Mouse (Mus musculus) liver, postnatal 0 days (tissue): Measurements from ENCODE around the gene Galnt14. TPM values are rescaled to one million over a fixed set of nuclear protein-coding genes. Genes with fewer than 3 reads are reported as not detected.

Source experiments
- ATAC-seq: fragments of 200-750 bp; cut with Nextera tagmentation; 2 replicates; pipeline ENCODE4 v1.8.0; 2017; ENCODE audit warnings: mild to moderate bottlenecking, moderate library complexity
- DNase-seq: peaks from one replicate; pipeline ENCODE4 v3.0.0-alpha.2; 2016
- H3K27ac ChIP-seq: fragments of 300-500 bp; sonication (generic); 2 replicates; pipeline ENCODE4 v1.5.1; 2014; ENCODE audit warnings: antibody characterized with exemption, moderate library complexity, mild to moderate bottlenecking, low read depth
- H3K27me3 ChIP-seq: fragments of 300-500 bp; sonication (generic); 2 replicates; pipeline ENCODE4 v1.6.1; 2014; ENCODE audit warnings: low read length, control low read depth, mixed read lengths; ENCODE audit not compliant: insufficient read depth
- H3K36me3 ChIP-seq: fragments of 300-500 bp; sonication (generic); replicated peaks from 2 replicates; pipeline ENCODE4 v1.6.1; 2014; ENCODE audit warnings: mild to moderate bottlenecking, control low read depth, low read length, moderate library complexity, mixed read lengths; ENCODE audit not compliant: insufficient read depth
- H3K4me1 ChIP-seq: fragments of 300-500 bp; sonication (generic); 2 replicates; pipeline ENCODE4 v1.6.1; 2014; ENCODE audit warnings: antibody characterized with exemption, mild to moderate bottlenecking, control low read depth; ENCODE audit not compliant: insufficient read depth
- H3K4me2 ChIP-seq: fragments of 300-500 bp; sonication (generic); 2 replicates; pipeline ENCODE4 v1.6.1; 2014; ENCODE audit warnings: low read depth, mild to moderate bottlenecking, low read length, moderate library complexity, mixed read lengths
- H3K4me3 ChIP-seq: fragments of 300-500 bp; sonication (generic); 2 replicates; pipeline ENCODE4 v1.5.1; 2014; ENCODE audit warnings: low read depth, low read length
- H3K9ac ChIP-seq: fragments of 300-500 bp; sonication (generic); replicated peaks from 2 replicates; pipeline ENCODE4 v1.6.1; 2014; ENCODE audit warnings: mild to moderate bottlenecking, moderate library complexity
- H3K9me3 ChIP-seq: fragments of 300-500 bp; sonication (generic); 2 replicates; pipeline ENCODE4 v1.6.1; 2016; ENCODE audit warnings: mild to moderate bottlenecking, control low read depth, low read length, mixed read lengths
- CTCF ChIP-seq: sonication (generic); IDR thresholded peaks from 2 replicates; pipeline ENCODE4 v1.5.1; 2016; ENCODE audit warnings: antibody characterized with exemption, low read depth
- EP300 ChIP-seq: IDR thresholded peaks from 2 replicates; pipeline ENCODE4 v1.6.1; 2016; ENCODE audit warnings: antibody characterized with exemption, low read depth, mild to moderate bottlenecking
- WGBS: fragments of 180-500 bp; shearing (Covaris S2); extraction: QIAGEN DNeasy Blood & Tissue Kit; methylation state at CpG from one replicate; pipeline ENCODE4 v1.1.7; 2014; ENCODE audit not compliant: insufficient replicate concordance; 5-methylcytosine and 5-hydroxymethylcytosine counted together
- polyA plus RNA-seq: library from polyadenylated mRNA; unstranded; fragments of >200 nt; fragmentation: Nextera tagmentation; extraction: Ambion mirVana; gene quantifications from 2 replicates; pipeline ENCODE4 v1.2.1, GENCODE M21; 2015

The Galnt14 gene
- polyA plus RNA-seq, 1 experiment from 2014 or later = 0.08 TPM

DNA sequence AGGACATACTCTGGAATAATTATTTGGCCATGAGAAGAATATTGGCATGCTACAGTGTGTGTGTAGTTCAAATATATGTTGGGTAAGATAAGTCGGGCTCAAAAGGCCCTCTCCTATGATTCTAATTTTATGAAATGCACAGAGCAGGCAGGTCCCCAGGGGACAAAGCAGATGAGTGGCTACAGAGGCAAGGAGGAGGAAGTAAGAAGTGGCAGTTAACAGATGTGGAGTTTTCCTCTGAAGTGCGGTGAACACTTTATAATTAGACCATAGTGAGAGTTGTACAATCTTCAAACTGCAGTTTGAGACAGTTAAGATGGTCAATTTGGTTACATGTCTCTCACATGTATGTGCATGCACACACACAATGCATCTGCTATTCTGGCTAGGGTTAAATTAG is 178.4 kb downstream of the Galnt14 start:
- WGBS = 35% methylated on average over 2 of the region's 2 CpGs
- TF ChIP-seq CTCF (no peak), EP300 (peak; percentile 64; the same call in 1 of the 2 replicates)
- no peak for DNase-seq

DNA sequence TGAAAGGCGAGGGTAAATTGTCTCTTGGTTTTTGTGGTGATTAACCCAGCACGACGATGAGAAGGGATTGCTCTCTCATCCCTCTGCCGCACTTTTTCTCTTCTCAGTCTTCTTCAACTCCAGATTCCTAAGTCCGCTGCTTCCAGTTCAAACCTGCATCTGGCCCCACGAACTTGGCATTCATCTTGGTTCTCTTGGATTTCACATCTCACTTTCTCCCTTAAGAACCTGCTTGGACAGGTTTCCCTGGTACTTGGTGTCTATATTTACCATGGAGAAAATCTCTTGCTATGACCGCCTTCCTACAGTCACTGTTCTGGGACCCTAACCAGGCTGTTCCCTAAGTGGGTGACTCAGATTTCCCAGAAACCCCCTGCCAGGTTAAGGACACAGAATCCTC is 188.1 kb downstream of the Galnt14 start:
- no peak overlapping the region for H3K27ac ChIP-seq
- ATAC-seq (no peak), DNase-seq (no peak)
- H3K4me2 ChIP-seq = no peak overlapping the region
- no peak for TF ChIP-seq EP300
- TF ChIP-seq CTCF = no peak
- H3K36me3 ChIP-seq = no peaks in the 10 kb centered on the region
- H3K27me3 ChIP-seq = no peaks in the 10 kb centered on the region
- H3K9me3 ChIP-seq = no peaks in the 10 kb centered on the region
- no peaks in the 10 kb centered on the region for H3K4me1 ChIP-seq
- H3K9ac ChIP-seq = no peak overlapping the region
- no peak overlapping the region for H3K4me3 ChIP-seq
- WGBS = 73% methylated on average over 7 of the region's 7 CpGs

More for the DNA sequence above, 178.4 kb downstream of the Galnt14 start:
- peak; percentile 57 for ATAC-seq
- Histone ChIP-seq H3K4me1 (no peaks in the 10 kb centered on the region; the same call in 1 of the 2 replicates), H3K9me3 (no peaks in the 10 kb centered on the region), H3K36me3 (no peaks in the 10 kb centered on the region), H3K9ac (no peak overlapping the region), H3K4me2 (no peak overlapping the region), H3K27ac (peak overlapping the region; percentile 80), H3K27me3 (no peaks in the 10 kb centered on the region), H3K4me3 (no peak overlapping the region)

DNA sequence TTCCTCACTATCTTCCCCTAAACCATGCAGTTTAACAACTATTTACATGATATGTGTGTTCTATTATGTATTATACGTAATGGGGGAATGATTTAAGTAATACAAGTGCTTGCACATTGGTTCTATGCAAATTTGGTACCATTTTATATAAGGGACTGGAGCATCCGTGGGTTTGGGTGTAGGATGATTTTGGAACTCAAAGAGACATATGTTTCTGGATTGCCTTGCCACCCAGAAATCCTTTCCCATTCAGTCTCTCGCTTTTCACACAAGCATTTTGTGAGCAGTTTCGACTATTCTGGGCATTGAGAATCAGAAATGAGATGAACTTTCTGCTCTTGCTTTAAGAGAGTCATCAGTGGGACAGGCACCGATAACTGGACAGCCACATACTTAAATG is 190.9 kb downstream of the Galnt14 start:
- ATAC-seq = no peak
- Histone ChIP-seq H3K27me3 (no peaks in the 10 kb centered on the region), H3K27ac (no peak overlapping the region), H3K4me2 (no peak overlapping the region), H3K4me3 (no peak overlapping the region), H3K4me1 (no peaks in the 10 kb centered on the region), H3K9ac (no peak overlapping the region), H3K36me3 (no peaks in the 10 kb centered on the region), H3K9me3 (no peaks in the 10 kb centered on the region)
- TF ChIP-seq CTCF (no peak), EP300 (no peak)
- WGBS = 68% methylated on average over 5 of the region's 5 CpGs
- no peak for DNase-seq

DNA sequence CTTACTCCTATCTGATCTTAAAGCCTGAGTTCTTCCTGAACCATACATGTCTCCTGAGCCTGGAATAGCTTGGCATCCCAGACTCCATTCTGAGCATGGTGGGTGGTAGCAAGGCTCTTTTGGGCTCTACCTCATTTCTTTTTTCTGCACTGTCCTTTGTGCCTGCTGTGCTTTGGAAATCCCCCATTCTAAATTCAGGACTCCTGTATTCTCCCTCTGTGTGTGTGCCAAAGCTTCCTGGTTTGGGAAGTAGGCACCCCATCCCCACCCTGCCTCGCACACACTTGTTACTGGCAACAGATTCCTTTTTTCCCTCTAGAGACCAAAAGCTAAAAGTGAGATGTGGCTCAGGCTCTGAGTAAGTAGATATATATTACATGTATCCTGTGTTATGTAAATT is 191.9 kb downstream of the Galnt14 start:
- no peak overlapping the region for H3K27ac ChIP-seq
- no peak for DNase-seq
- 73% methylated on average over 1 of the region's 1 CpGs for WGBS
- H3K4me3 ChIP-seq = no peak overlapping the region
- no peak overlapping the region for H3K4me2 ChIP-seq
- no peak overlapping the region for H3K9ac ChIP-seq
- H3K9me3 ChIP-seq = no peaks in the 10 kb centered on the region
- H3K4me1 ChIP-seq = no peaks in the 10 kb centered on the region
- no peaks in the 10 kb centered on the region for H3K27me3 ChIP-seq
- H3K36me3 ChIP-seq = no peaks in the 10 kb centered on the region
- TF ChIP-seq EP300 (no peak), CTCF (no peak)
- ATAC-seq = no peak

DNA sequence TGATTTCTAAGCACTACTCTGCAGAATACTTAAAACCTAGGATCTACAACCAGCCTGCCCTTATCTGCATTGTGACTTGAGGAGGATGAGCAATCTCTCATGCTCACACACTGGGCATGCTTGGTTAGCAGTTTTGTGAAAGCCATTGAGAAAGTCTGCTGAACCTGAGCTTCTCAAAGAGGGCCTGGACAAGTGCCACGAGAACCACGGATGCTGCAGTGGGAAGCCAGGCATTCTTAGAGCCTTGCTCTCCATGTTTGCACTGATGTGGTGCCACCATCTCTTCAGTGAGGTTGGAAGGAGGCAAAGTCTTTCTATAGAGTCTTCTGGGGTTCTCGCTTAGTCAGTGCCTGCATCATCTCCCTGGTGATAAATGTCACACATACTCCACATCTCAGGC is 194.7 kb downstream of the Galnt14 start:
- no peaks in the 10 kb centered on the region for H3K9me3 ChIP-seq
- no peak for ATAC-seq
- 75% methylated on average over 3 of the region's 3 CpGs for WGBS

DNA sequence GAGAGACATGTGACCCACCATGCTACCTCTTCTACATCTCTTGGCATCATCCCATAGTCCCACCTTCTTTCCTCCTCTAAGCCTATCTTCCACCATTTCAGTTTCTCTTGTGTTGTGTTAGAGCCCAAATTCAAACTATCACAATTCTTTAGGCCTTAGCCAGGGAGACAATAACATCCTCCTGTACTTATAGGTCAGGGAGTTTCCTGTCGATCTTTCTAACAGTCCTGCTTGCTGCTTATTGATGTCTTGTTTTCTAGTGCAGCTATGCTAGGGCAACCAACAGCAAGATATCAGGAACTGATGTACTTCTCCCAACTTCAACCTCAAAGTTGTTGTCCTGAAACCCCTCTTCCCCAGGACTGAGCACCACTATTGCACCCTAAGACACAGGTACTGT is 195.4 kb downstream of the Galnt14 start:
- 85% methylated on average over 1 of the region's 1 CpGs for WGBS

More for the DNA sequence above, 194.7 kb downstream of the Galnt14 start:
- no peaks in the 10 kb centered on the region for H3K36me3 ChIP-seq
- no peaks in the 10 kb centered on the region for H3K4me1 ChIP-seq
- no peaks in the 10 kb centered on the region for H3K27me3 ChIP-seq
- DNase-seq = no peak
- TF ChIP-seq CTCF (no peak), EP300 (no peak)
- no peak overlapping the region for H3K4me3 ChIP-seq
- no peak overlapping the region for H3K27ac ChIP-seq
- no peak overlapping the region for H3K4me2 ChIP-seq
- no peak overlapping the region for H3K9ac ChIP-seq

DNA sequence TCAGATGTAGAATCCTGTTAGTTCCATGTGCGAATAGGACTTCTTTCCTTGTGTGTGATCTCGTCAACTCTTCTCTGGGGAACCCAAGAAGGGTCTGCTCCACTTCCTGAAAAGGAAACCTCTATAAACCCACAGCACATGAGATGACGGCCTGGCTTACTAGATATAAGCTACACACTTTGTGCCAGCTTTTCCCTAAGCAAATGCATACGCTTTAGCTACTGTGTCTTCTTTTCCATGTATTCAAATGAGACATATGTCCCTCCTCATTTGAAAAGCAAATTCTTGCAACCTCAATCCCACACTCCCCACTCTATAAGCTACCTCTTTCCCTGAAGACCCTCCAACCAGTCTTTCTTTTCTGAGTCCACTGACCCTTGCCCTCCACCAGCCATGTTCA is 196.0 kb downstream of the Galnt14 start:
- no peak for ATAC-seq
- H3K4me3 ChIP-seq = no peak overlapping the region

More for the DNA sequence above, 195.4 kb downstream of the Galnt14 start:
- no peak overlapping the region for H3K9ac ChIP-seq
- H3K4me1 ChIP-seq = no peaks in the 10 kb centered on the region
- H3K27ac ChIP-seq = no peak overlapping the region
- H3K27me3 ChIP-seq = no peaks in the 10 kb centered on the region
- H3K9me3 ChIP-seq = no peaks in the 10 kb centered on the region
- no peaks in the 10 kb centered on the region for H3K36me3 ChIP-seq
- H3K4me2 ChIP-seq = no peak overlapping the region
- H3K4me3 ChIP-seq = no peak overlapping the region
- TF ChIP-seq CTCF = no peak
- TF ChIP-seq EP300 = no peak
- ATAC-seq (no peak), DNase-seq (no peak)

More for the DNA sequence above, 196.0 kb downstream of the Galnt14 start:
- Histone ChIP-seq H3K27ac (no peak overlapping the region), H3K9ac (no peak overlapping the region), H3K36me3 (no peaks in the 10 kb centered on the region), H3K9me3 (no peaks in the 10 kb centered on the region), H3K4me2 (no peak overlapping the region), H3K4me1 (no peaks in the 10 kb centered on the region), H3K27me3 (no peaks in the 10 kb centered on the region)
- WGBS = 68% methylated on average over 4 of the region's 4 CpGs
- DNase-seq = no peak
- TF ChIP-seq EP300 = no peak
- TF ChIP-seq CTCF = no peak
